Mouse (Mus musculus) right cerebral cortex, postnatal 25 days (tissue): ENCODE data around the gene Kdm7a.

ENCODE experiments used
- DNase-seq: peaks from one replicate; pipeline ENCODE4 v3.0.0; 2022

The Kdm7a gene

GRCm38 (mm10) chr6:39205650-39206580, 674 bp downstream of the Kdm7a start:
- no peak for DNase-seq

GRCm38 (mm10) chr6:39205064-39205649, 1.4 kb downstream of the Kdm7a start:
- DNase-seq: peak; percentile 55

- DNase-seq: no peak
Measured at GRCm38 (mm10) chr6:39204444-39204843, 2.1 kb downstream of the Kdm7a start.

- DNase-seq: no peak
Measured at GRCm38 (mm10) chr6:39203236-39203635, 3.4 kb downstream of the Kdm7a start.

GRCm38 (mm10) chr6:39193006-39193405, 13.6 kb downstream of the Kdm7a start:
- DNase-seq: no peak

- DNase-seq: no peak
Measured at GRCm38 (mm10) chr6:39191518-39191917, 15.1 kb downstream of the Kdm7a start.

GRCm38 (mm10) chr6:39187227-39187626, 19.4 kb downstream of the Kdm7a start:
- DNase-seq: no peak

- DNase-seq: no peak
Measured at GRCm38 (mm10) chr6:39169089-39169488, 37.5 kb downstream of the Kdm7a start.

GRCm38 (mm10) chr6:39164891-39165290, 41.7 kb downstream of the Kdm7a start:
- DNase-seq: no peak

- DNase-seq: no peak
Measured at GRCm38 (mm10) chr6:39161975-39162374, 44.6 kb downstream of the Kdm7a start.

GRCm38 (mm10) chr6:39146041-39146440, 60.5 kb downstream of the Kdm7a start:
- no peak for DNase-seq

- DNase-seq: no peak
Measured at GRCm38 (mm10) chr6:39132556-39132955, 74.0 kb downstream of the Kdm7a start.

- no peak for DNase-seq
Measured at GRCm38 (mm10) chr6:39131480-39131879, 75.1 kb downstream of the Kdm7a start.

GRCm38 (mm10) chr6:39124719-39125118, 81.9 kb downstream of the Kdm7a start:
- DNase-seq: no peak

- DNase-seq: no peak
Measured at GRCm38 (mm10) chr6:39120685-39121084, 85.9 kb downstream of the Kdm7a start.

- no peak for DNase-seq
Measured at GRCm38 (mm10) chr6:39118456-39118881, 88.1 kb downstream of the Kdm7a start.

- DNase-seq: peak; percentile 58
Measured at GRCm38 (mm10) chr6:39117584-39118455, 88.8 kb downstream of the Kdm7a start, which contains the start of gene Parp12. Gene Parp12 (minus strand): TSS chr6:39118349.

- no peak for DNase-seq
Measured at GRCm38 (mm10) chr6:39115438-39115837, 91.2 kb downstream of the Kdm7a start.

GRCm38 (mm10) chr6:39113141-39113540, 93.4 kb downstream of the Kdm7a start:
- DNase-seq: no peak

- DNase-seq: no peak
Measured at GRCm38 (mm10) chr6:39112701-39113100, 93.9 kb downstream of the Kdm7a start.

GRCm38 (mm10) chr6:39106812-39107211, 99.8 kb downstream of the Kdm7a start:
- DNase-seq: no peak

- DNase-seq: no peak
Measured at GRCm38 (mm10) chr6:39104631-39105030, 102.0 kb downstream of the Kdm7a start.
